Mouse (Mus musculus): Measurements from ENCODE around the gene Fkbp9.

- TF ChIP-seq CTCF (IDR thresholded peaks at IDR 0.05; ENCODE audit: low read depth): no peak
- TF ChIP-seq EP300 (IDR thresholded peaks at IDR 0.05; ENCODE audit: low read depth): no peak
Measured at GRCm38 (mm10) chr6:56834769-56835168, 2.9 kb downstream of the Fkbp9 start.

All from liver, embryonic 14.5 days (tissue).